Mouse (Mus musculus): ENCODE results near the gene Gm10382.

DNA sequence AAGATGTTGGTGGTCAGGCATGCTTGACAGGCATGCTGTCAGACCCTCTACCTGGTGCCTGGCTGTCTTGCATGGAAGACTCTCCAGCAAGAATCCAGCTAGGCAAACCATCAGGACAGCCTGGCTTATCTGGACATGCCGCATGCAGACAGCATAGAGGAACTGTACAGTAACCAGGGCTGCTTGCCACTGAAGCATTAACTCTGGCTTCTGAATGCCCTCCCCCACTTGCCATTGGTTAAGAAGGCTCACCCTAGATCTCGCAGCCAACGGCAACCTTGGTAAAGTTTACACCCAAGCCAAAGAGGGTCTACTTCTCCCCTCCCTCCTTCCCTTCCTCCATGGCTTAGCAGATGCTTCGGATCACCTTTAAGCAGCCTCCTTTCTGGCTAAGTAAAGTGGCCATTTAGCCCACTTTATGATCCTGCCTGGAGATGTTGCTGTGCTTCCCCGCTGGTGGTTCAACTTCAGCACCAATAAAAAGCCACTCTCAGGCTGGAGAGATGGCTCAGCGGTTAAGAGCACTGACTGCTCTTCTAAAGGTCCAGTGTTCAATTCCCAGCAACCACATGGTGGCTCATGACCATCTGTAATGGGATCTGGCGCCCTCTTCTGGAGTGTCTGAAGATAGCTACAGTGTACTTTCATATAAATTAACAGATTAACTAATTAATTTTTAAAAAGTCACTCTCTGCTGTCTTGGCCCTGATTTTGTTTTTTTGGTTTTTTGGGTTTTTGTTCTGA is 18.0 kb upstream of the Gm10382 start:
- TF ChIP-seq GATA1 (IDR thresholded peaks at IDR 0.05; ENCODE audit: borderline replicate concordance, low read length), result no peak
- TF ChIP-seq FLI1 (IDR thresholded peaks at IDR 0.05; ENCODE audit: low read length), result no peak
